Mouse (Mus musculus) limb, embryonic 10.5 days (tissue): ENCODE measurements around the gene Calr. TPM values are rescaled to one million over a fixed set of nuclear protein-coding genes. Genes with fewer than 3 reads are reported as not detected.

Source experiments
- DNase-seq: peaks from one replicate; pipeline ENCODE4 v3.0.0-alpha.2; 2017; ENCODE audit warnings: low spot score
- H3K27ac ChIP-seq: fragments of 300-500 bp; sonication (generic); 2 replicates; pipeline ENCODE4 v1.5.1; 2016; ENCODE audit warnings: mild to moderate bottlenecking
- H3K27me3 ChIP-seq: fragments of 300-500 bp; sonication (generic); 2 replicates; pipeline ENCODE4 v1.6.1; 2016; ENCODE audit warnings: low read depth, mild to moderate bottlenecking; ENCODE audit not compliant: poor library complexity, severe bottlenecking
- H3K36me3 ChIP-seq: fragments of 300-500 bp; sonication (generic); 2 replicates; pipeline ENCODE4 v1.6.1; 2016; ENCODE audit warnings: mild to moderate bottlenecking, moderate library complexity
- H3K4me1 ChIP-seq: fragments of 300-500 bp; sonication (generic); 2 replicates; pipeline ENCODE4 v1.6.1; 2016
- H3K4me3 ChIP-seq: fragments of 300-500 bp; sonication (generic); 2 replicates; pipeline ENCODE4 v1.5.1; 2016; ENCODE audit warnings: mild to moderate bottlenecking, moderate library complexity
- H3K9me3 ChIP-seq: fragments of 300-500 bp; sonication (generic); replicated peaks from 2 replicates; pipeline ENCODE4 v1.6.1; 2016; ENCODE audit warnings: mild to moderate bottlenecking
- WGBS: fragments of 180-500 bp; shearing (Covaris S2); methylation state at CpG from one replicate; pipeline ENCODE4 v1.1.7; 2016; 5-methylcytosine and 5-hydroxymethylcytosine counted together
- polyA plus RNA-seq: library from polyadenylated mRNA; unstranded; fragments of >200 nt; fragmentation: Nextera tagmentation; extraction: Ambion mirVana; gene quantifications from 2 replicates; pipeline ENCODE4 v1.2.1, GENCODE M21; 2016

The Calr gene
- polyA plus RNA-seq, 1 experiment from 2014 or later = 820 TPM

- Histone ChIP-seq H3K36me3 (no peaks in the 10 kb centered on the region), H3K4me3 (peak within 1 kb of the TSS; percentile 59), H3K4me1 (peaks cover 23% of the 10 kb centered on the region), H3K27me3 (peaks cover 97% of the 10 kb centered on the region), H3K27ac (peak within 1 kb of the TSS; percentile 82), H3K9me3 (no peaks in the 10 kb centered on the region)
- DNase-seq = peak; percentile 73
- WGBS = 23% methylated on average over 107 of the region's 125 CpGs
These were observed 46.5 kb downstream of the Calr start, which contains the start of gene Nfix for GRCm38 (mm10) chr8:84799999-84800831. Gene Nfix (minus strand): TSS chr8:84800344.

GRCm38 (mm10) chr8:84799136-84799931 is 47.4 kb downstream of the Calr start:
- Histone ChIP-seq H3K4me3 (peak overlapping the region; percentile 59), H3K27ac (peak overlapping the region; percentile 82), H3K27me3 (peaks cover 97% of the 10 kb centered on the region), H3K9me3 (no peaks in the 10 kb centered on the region), H3K36me3 (no peaks in the 10 kb centered on the region), H3K4me1 (peaks cover 24% of the 10 kb centered on the region)
- DNase-seq = peak; percentile 73
- WGBS = under 1% methylated on average over 103 of the region's 108 CpGs

- no peaks in the 10 kb centered on the region for H3K9me3 ChIP-seq
- peaks cover 31% of the 10 kb centered on the region for H3K4me1 ChIP-seq
- WGBS = 33% methylated on average over 10 of the region's 10 CpGs
- H3K27me3 ChIP-seq = peaks cover 97% of the 10 kb centered on the region
- H3K4me3 ChIP-seq = peak overlapping the region; percentile 59
- DNase-seq = no peak
- no peaks in the 10 kb centered on the region for H3K36me3 ChIP-seq
- H3K27ac ChIP-seq = peak overlapping the region; percentile 82
These were observed 48.1 kb downstream of the Calr start for GRCm38 (mm10) chr8:84798446-84799135.

GRCm38 (mm10) chr8:84797971-84798370 is 48.8 kb downstream of the Calr start:
- H3K4me1 ChIP-seq = peaks cover 26% of the 10 kb centered on the region
- no peak for DNase-seq
- peaks cover 97% of the 10 kb centered on the region for H3K27me3 ChIP-seq
- H3K9me3 ChIP-seq = no peaks in the 10 kb centered on the region
- 72% methylated on average over 6 of the region's 6 CpGs for WGBS
- no peak overlapping the region for H3K27ac ChIP-seq
- H3K4me3 ChIP-seq = no peak overlapping the region
- no peaks in the 10 kb centered on the region for H3K36me3 ChIP-seq

- Histone ChIP-seq H3K27me3 (peaks cover 97% of the 10 kb centered on the region), H3K9me3 (no peaks in the 10 kb centered on the region), H3K4me3 (no peak overlapping the region), H3K36me3 (no peaks in the 10 kb centered on the region), H3K27ac (no peak overlapping the region), H3K4me1 (peaks cover 24% of the 10 kb centered on the region)
- DNase-seq = no peak
- 71% methylated on average over 15 of the region's 15 CpGs for WGBS
These were observed 49.4 kb downstream of the Calr start for GRCm38 (mm10) chr8:84797256-84797797.

- WGBS = 50% methylated on average over 7 of the region's 7 CpGs
- peaks cover 19% of the 10 kb centered on the region for H3K4me1 ChIP-seq
- no peak for DNase-seq
- H3K4me3 ChIP-seq = no peak overlapping the region
- peaks cover 100% of the 10 kb centered on the region for H3K27me3 ChIP-seq
- H3K36me3 ChIP-seq = no peaks in the 10 kb centered on the region
- H3K9me3 ChIP-seq = no peaks in the 10 kb centered on the region
- H3K27ac ChIP-seq = no peak overlapping the region
These were observed 52.2 kb downstream of the Calr start for GRCm38 (mm10) chr8:84794486-84794885.

GRCm38 (mm10) chr8:84793791-84794485 is 52.8 kb downstream of the Calr start:
- Histone ChIP-seq H3K9me3 (no peaks in the 10 kb centered on the region), H3K4me3 (no peak overlapping the region), H3K36me3 (no peaks in the 10 kb centered on the region), H3K27ac (0 out of 2 replicates have a peak overlapping the region, but pooled peaks have one; percentile 34), H3K4me1 (peaks cover 13% of the 10 kb centered on the region), H3K27me3 (peaks cover 100% of the 10 kb centered on the region)
- DNase-seq = no peak
- WGBS = 58% methylated on average over 13 of the region's 13 CpGs

- Histone ChIP-seq H3K36me3 (no peaks in the 10 kb centered on the region), H3K4me3 (no peak overlapping the region), H3K27me3 (peaks cover 100% of the 10 kb centered on the region), H3K4me1 (peaks cover 11% of the 10 kb centered on the region), H3K9me3 (no peaks in the 10 kb centered on the region), H3K27ac (no peak overlapping the region)
- 82% methylated on average over 9 of the region's 9 CpGs for WGBS
- DNase-seq = no peak
These were observed 53.6 kb downstream of the Calr start for GRCm38 (mm10) chr8:84793134-84793533.

- no peak overlapping the region for H3K27ac ChIP-seq
- peaks cover 11% of the 10 kb centered on the region for H3K4me1 ChIP-seq
- no peak for DNase-seq
- no peak overlapping the region for H3K4me3 ChIP-seq
- H3K27me3 ChIP-seq = peaks cover 100% of the 10 kb centered on the region
- H3K36me3 ChIP-seq = no peaks in the 10 kb centered on the region
- WGBS = 77% methylated on average over 12 of the region's 12 CpGs
- H3K9me3 ChIP-seq = no peaks in the 10 kb centered on the region
These were observed 54.2 kb downstream of the Calr start for GRCm38 (mm10) chr8:84792429-84792947.
